Mouse (Mus musculus) ES-Bruce4 (cell line): ENCODE measurements around the gene Il10rb. TPM values are rescaled to one million over a fixed set of nuclear protein-coding genes. Genes with fewer than 3 reads are reported as not detected.

ENCODE experiments used
- H3K27ac ChIP-seq: 2 replicates; pipeline ENCODE4 v1.5.1; 2012; ENCODE audit warnings: low read length, inconsistent platforms; ENCODE audit not compliant: insufficient read depth
- H3K27me3 ChIP-seq: 2 replicates; pipeline ENCODE4 v1.6.1; 2012; ENCODE audit warnings: mild to moderate bottlenecking, low read length, inconsistent platforms; ENCODE audit not compliant: control insufficient read depth, poor library complexity, insufficient read depth, severe bottlenecking
- H3K36me3 ChIP-seq: 2 replicates; pipeline ENCODE4 v1.6.1; 2012; ENCODE audit warnings: inconsistent platforms, mild to moderate bottlenecking, low read length, moderate library complexity; ENCODE audit not compliant: control insufficient read depth, poor library complexity, insufficient read depth, severe bottlenecking
- H3K4me1 ChIP-seq: one replicate; pipeline ENCODE4 v1.8.1; 2011; ENCODE audit warnings: low read length; ENCODE audit not compliant: control insufficient read depth, insufficient read depth
- H3K4me3 ChIP-seq: 2 replicates; pipeline ENCODE4 v1.5.1; 2011; ENCODE audit warnings: low read depth, mild to moderate bottlenecking, low read length
- H3K9ac ChIP-seq: 2 replicates; pipeline ENCODE4 v1.6.1; 2012; ENCODE audit warnings: low read depth, mild to moderate bottlenecking, inconsistent platforms; ENCODE audit not compliant: poor library complexity, severe bottlenecking
- H3K9me3 ChIP-seq: replicated peaks from 2 replicates; pipeline ENCODE4 v1.6.1; 2012; ENCODE audit warnings: mild to moderate bottlenecking, low read length, inconsistent platforms; ENCODE audit not compliant: control insufficient read depth, poor library complexity, insufficient read depth, severe bottlenecking
- CTCF ChIP-seq: IDR thresholded peaks from one replicate; pipeline ENCODE4 v1.8.1; 2011; ENCODE audit warnings: low read depth, low read length
- EP300 ChIP-seq: IDR thresholded peaks from 2 replicates; pipeline ENCODE4 v1.6.1; 2011; ENCODE audit warnings: low read depth, low read length; ENCODE audit not compliant: insufficient read depth
- POLR2A ChIP-seq: IDR thresholded peaks from one replicate; pipeline ENCODE4 v1.8.1; 2011; ENCODE audit warnings: low read length; ENCODE audit not compliant: insufficient read depth
- polyA plus RNA-seq: library from polyadenylated mRNA; stranded (reverse); fragments of >200 nt; gene quantifications from 2 replicates; pipeline ENCODE4 v1.2.4, GENCODE M21; 2011; ENCODE audit warnings: low read depth; ENCODE audit not compliant: missing spikeins, insufficient read depth, insufficient read length

Il10rb gene
- polyA plus RNA-seq, 1 experiment = 3.5 TPM

DNA sequence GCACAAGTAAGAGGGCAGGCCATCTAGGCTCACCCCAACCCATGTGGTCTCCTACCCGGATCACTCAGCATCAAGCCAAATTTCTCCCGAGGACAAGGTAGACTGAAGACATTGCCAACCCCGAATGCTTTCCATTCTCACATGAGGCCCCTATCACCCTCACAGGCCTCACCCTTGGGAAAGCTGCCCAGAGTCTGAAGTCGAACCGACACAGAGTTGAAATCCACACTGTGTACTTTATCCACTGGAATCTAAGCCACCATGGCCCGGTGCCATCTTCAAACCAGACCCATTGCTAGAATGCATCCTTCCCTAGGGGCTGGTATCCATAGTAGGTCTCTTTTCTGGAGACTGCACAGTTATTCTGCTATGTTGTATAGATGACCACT lies 41.5 kb downstream of the Il10rb start:
- H3K27ac ChIP-seq = no peak overlapping the region
- no peak overlapping the region for H3K9ac ChIP-seq
- H3K27me3 ChIP-seq = no peaks in the 10 kb centered on the region
- no peak overlapping the region for H3K4me3 ChIP-seq
- TF ChIP-seq EP300 = no peak
- TF ChIP-seq POLR2A = no peak
- TF ChIP-seq CTCF = no peak
- 0 out of 2 replicates have a peak, but pooled peaks cover 3% of the 10 kb centered on the region for H3K9me3 ChIP-seq
- H3K36me3 ChIP-seq = no peaks in the 10 kb centered on the region
- H3K4me1 ChIP-seq = no peaks in the 10 kb centered on the region

DNA sequence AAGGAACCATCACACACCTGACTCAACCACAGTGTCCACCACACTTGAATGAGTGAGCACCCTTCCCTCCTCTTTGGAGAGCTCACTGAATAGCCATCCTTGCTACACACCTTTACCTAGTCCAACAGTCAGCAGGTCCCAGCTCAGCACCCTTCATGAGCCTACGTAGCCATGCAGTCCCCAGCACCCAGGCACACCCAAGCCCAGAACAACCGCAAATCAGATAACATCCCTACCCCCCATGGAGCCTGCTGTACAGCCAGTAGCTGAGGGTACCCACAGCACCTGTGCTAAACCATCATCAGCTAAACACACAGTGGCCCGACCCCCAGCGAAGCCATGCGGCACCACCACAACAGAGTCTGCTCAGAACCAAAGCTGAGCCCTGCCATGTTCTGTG lies 42.1 kb downstream of the Il10rb start:
- TF ChIP-seq EP300 (no peak), CTCF (no peak), POLR2A (no peak)
- Histone ChIP-seq H3K9ac (no peak overlapping the region), H3K27me3 (no peaks in the 10 kb centered on the region), H3K4me3 (no peak overlapping the region), H3K4me1 (no peaks in the 10 kb centered on the region), H3K27ac (no peak overlapping the region), H3K9me3 (0 out of 2 replicates have a peak, but pooled peaks cover 3% of the 10 kb centered on the region), H3K36me3 (no peaks in the 10 kb centered on the region)

DNA sequence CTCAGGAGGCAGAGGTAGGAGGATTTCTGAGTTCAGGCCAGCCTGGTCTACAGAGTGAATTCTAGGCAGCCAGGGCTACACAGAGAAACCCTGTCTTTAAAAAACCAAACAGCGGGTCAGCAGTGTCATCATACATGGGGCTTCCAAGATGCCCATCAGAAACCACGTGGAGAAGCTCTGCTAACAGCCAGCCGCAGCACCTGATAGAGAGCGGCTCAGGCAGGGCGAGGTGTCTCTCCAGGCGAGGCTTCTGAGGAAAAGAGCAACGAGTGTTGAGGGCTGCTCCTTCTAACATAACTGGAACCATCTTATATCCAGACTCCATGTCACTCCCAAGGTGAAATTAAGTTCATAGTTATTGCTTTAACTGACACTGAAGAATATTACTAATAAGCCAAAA lies 42.9 kb downstream of the Il10rb start:
- Histone ChIP-seq H3K9me3 (0 out of 2 replicates have a peak, but pooled peaks cover 3% of the 10 kb centered on the region), H3K4me1 (no peaks in the 10 kb centered on the region), H3K4me3 (no peak overlapping the region), H3K36me3 (no peaks in the 10 kb centered on the region), H3K27ac (no peak overlapping the region), H3K9ac (no peak overlapping the region), H3K27me3 (no peaks in the 10 kb centered on the region)
- TF ChIP-seq EP300 (no peak), CTCF (no peak), POLR2A (no peak)

DNA sequence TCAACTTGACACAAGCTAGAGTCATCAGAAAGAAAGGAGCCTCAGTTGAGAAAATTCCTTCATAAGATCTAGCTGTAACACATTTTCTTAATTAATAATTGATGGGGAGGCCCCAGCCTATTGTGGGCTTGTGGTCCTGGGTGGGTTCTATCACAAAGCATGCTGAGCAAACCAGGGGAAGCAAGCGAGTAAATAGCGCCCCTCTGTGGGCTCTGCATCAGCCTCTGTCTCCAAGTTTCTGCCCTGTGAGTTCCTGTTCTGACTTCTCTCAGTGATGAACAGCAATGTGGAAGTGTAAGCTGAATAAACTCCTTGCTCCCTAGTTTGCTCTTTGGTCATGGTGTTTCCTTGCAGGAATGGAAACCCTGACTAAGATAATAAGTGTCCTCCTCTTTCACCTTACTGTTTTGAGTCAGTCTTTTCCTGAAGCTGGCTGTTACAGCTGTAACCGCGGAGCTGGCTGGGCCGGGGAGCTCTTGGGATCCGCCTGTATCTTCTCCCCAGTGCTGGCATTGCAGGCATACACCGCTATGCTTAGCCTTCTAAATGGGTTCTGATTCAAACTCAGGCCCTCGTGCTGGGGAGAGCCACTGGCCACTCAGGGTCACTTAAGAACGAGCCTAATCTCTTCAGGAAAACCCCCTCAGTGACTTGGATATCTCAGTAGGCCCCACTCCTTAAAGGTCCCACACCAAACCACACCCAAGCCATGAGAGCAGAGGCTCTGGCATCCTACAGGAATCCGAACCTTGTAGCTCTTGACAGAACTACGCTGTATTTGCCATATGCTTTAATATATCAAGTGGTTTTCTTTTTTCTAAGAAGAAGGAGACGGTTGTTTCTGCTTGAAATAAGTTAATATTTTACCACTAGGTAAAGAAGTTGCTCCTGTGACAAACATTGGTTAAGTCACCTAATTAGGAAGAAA lies 44.4 kb downstream of the Il10rb start:
- TF ChIP-seq EP300 (no peak), CTCF (peak; percentile 35)
- H3K27ac ChIP-seq = no peak overlapping the region
- no peaks in the 10 kb centered on the region for H3K9me3 ChIP-seq
- no peak overlapping the region for H3K4me3 ChIP-seq
- no peak overlapping the region for H3K9ac ChIP-seq
- H3K4me1 ChIP-seq = no peaks in the 10 kb centered on the region
- H3K27me3 ChIP-seq = no peaks in the 10 kb centered on the region
- no peaks in the 10 kb centered on the region for H3K36me3 ChIP-seq

DNA sequence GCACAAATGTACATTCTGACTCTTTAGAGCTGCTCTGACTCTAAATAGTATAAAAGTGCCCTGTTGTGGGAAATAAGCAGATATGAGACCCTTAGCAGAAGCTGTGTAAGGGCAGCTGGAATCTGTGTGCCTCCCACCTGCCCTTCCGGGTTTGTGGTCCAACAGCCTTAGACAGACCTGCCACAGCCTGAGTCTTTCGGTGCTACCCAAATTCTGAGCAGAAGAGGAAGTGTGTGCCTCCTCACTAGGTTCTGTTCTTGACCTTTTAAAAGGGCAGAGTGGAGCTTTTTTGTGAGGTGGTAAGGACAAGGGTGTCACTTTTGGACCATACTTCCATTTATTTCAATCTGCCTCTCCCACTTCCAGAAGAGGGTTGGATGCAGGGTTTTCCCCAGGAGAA lies 46.0 kb downstream of the Il10rb start:
- Histone ChIP-seq H3K9me3 (no peaks in the 10 kb centered on the region), H3K4me3 (no peak overlapping the region), H3K36me3 (no peaks in the 10 kb centered on the region), H3K27ac (no peak overlapping the region), H3K9ac (no peak overlapping the region), H3K27me3 (no peaks in the 10 kb centered on the region), H3K4me1 (no peaks in the 10 kb centered on the region)
- TF ChIP-seq POLR2A = no peak
- TF ChIP-seq EP300 = no peak
- no peak for TF ChIP-seq CTCF

DNA sequence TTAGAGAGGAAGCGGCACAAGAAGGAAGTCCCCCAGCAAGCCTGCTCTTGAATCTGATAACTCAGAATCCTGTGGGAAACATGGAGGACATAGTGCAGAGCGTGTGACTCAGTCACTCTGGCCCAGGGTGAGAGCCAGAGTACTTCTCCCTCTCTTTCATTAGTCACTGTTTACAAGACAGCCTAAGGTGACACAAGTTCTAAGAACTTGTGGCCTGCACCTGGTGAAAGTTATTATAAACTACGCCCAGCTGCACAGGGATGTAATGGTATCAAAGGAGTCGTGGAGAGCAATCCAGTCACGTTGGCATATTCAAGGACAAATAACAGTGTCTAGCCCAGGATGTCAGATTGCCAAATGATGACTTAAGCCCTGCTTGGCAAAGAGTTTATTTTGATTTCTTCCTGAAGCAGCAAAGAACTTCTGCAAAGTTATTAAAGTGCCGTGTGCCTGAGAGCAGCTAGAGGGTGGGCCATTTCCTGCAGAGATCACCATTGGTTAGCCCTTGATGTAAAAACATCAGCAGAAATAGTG lies 46.5 kb downstream of the Il10rb start:
- Histone ChIP-seq H3K9me3 (no peaks in the 10 kb centered on the region), H3K27ac (no peak overlapping the region), H3K27me3 (no peaks in the 10 kb centered on the region), H3K36me3 (no peaks in the 10 kb centered on the region), H3K4me1 (no peaks in the 10 kb centered on the region), H3K4me3 (no peak overlapping the region), H3K9ac (no peak overlapping the region)
- TF ChIP-seq POLR2A (no peak), EP300 (no peak), CTCF (no peak)
